Mouse (Mus musculus) heart, postnatal 0 days (tissue): ENCODE results near the gene Smok3c. TPM values are rescaled to one million over a fixed set of nuclear protein-coding genes. Genes with fewer than 3 reads are reported as not detected.
"Not testable (repeated sequence)": the region's sequence is repeated elsewhere in the genome, so short reads cannot be mapped to it uniquely, and the experiment has no call there.

Experiments used
- ATAC-seq: fragments of 200-750 bp; cut with Nextera tagmentation; 2 replicates; pipeline ENCODE4 v1.8.0; 2017; ENCODE audit warnings: low read depth, moderate number of reproducible peaks, moderate library complexity; ENCODE audit not compliant: insufficient read depth
- DNase-seq: peaks from one replicate; pipeline ENCODE4 v3.0.0-alpha.2; 2016; ENCODE audit warnings: low spot score
- H3K27ac ChIP-seq: fragments of 300-500 bp; sonication (generic); 2 replicates; pipeline ENCODE4 v1.5.1; 2014; ENCODE audit warnings: low read depth, mild to moderate bottlenecking
- H3K27me3 ChIP-seq: fragments of 300-500 bp; sonication (generic); 2 replicates; pipeline ENCODE4 v1.6.1; 2014; ENCODE audit warnings: low read length, mixed read lengths; ENCODE audit not compliant: control insufficient read depth, insufficient read depth
- H3K36me3 ChIP-seq: fragments of 300-500 bp; sonication (generic); replicated peaks from 2 replicates; pipeline ENCODE4 v1.6.1; 2014; ENCODE audit warnings: low read length, mixed read lengths; ENCODE audit not compliant: control insufficient read depth, insufficient read depth
- H3K4me1 ChIP-seq: fragments of 300-500 bp; sonication (generic); 2 replicates; pipeline ENCODE4 v1.6.1; 2014; ENCODE audit warnings: antibody characterized with exemption; ENCODE audit not compliant: control insufficient read depth, insufficient read depth
- H3K4me2 ChIP-seq: fragments of 300-500 bp; sonication (generic); 2 replicates; pipeline ENCODE4 v1.6.1; 2014; ENCODE audit warnings: low read depth, mild to moderate bottlenecking, low read length, moderate library complexity
- H3K4me3 ChIP-seq: fragments of 300-500 bp; sonication (generic); 2 replicates; pipeline ENCODE4 v1.5.1; 2014; ENCODE audit warnings: low read depth, low read length
- H3K9ac ChIP-seq: fragments of 300-500 bp; sonication (generic); replicated peaks from 2 replicates; pipeline ENCODE4 v1.6.1; 2014; ENCODE audit warnings: low read depth, low read length, mixed read lengths
- H3K9me3 ChIP-seq: fragments of 300-500 bp; sonication (generic); replicated peaks from 2 replicates; pipeline ENCODE4 v1.6.1; 2016; ENCODE audit warnings: low read length; ENCODE audit not compliant: control insufficient read depth
- CTCF ChIP-seq: IDR thresholded peaks from 2 replicates; pipeline ENCODE4 v1.5.1; 2016; ENCODE audit warnings: antibody characterized with exemption, control low read depth, low read depth
- EP300 ChIP-seq: IDR thresholded peaks from 2 replicates; pipeline ENCODE4 v1.6.1; 2016; ENCODE audit warnings: antibody characterized with exemption, low read depth
- WGBS: fragments of 180-500 bp; shearing (Covaris S2); extraction: QIAGEN DNeasy Blood & Tissue Kit; methylation state at CpG from one replicate; pipeline ENCODE4 v1.1.7; 2014; 5-methylcytosine and 5-hydroxymethylcytosine counted together
- polyA plus RNA-seq: library from polyadenylated mRNA; unstranded; fragments of >200 nt; fragmentation: Nextera tagmentation; extraction: Ambion mirVana; gene quantifications from 2 replicates; pipeline ENCODE4 v1.2.1, GENCODE M21; 2015
- total RNA-seq: library from RNA; depleted of rRNA; stranded (reverse); fragments of >200 nt; gene quantifications from 2 replicates; pipeline ENCODE4 v1.2.3, GENCODE M21; 2014; ENCODE audit warnings: low replicate concordance; rRNA removed

The Smok3c gene
- total and polyA plus RNA-seq, 2 experiments from 2014 or later, result not detected

DNA sequence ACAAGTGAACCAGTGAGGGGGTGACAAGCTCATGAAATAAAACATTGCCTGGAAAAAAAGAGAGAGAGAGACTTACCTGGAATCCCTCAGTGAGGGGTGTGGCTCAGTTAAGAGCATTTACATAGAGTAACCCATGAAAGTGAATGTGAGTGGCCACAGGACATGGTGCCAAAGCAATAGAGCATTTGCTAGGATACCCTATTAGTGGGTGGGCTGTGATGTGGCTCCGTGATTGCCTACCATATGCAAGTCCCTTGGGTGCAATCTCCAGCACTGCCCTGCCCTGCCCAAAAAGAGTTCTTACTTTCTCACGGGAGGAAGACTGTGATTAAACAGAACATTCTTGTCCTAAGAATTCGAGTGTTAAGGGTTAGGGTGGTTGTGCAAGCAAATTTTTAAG, 54.1 kb downstream of the Smok3c start:
- TF ChIP-seq CTCF, result no peak
- TF ChIP-seq EP300, result no peak
- no peaks in the 10 kb centered on the region for H3K4me1 ChIP-seq
- 57% methylated on average over 3 of the region's 3 CpGs for WGBS
- no peaks in the 10 kb centered on the region for H3K9me3 ChIP-seq
- H3K4me3 ChIP-seq, result no peak overlapping the region
- DNase-seq (no peak), ATAC-seq (no peak)
- H3K27ac ChIP-seq, result no peak overlapping the region
- peaks cover 24% of the 10 kb centered on the region for H3K36me3 ChIP-seq
- no peak overlapping the region for H3K9ac ChIP-seq
- no peak overlapping the region for H3K4me2 ChIP-seq
- no peaks in the 10 kb centered on the region for H3K27me3 ChIP-seq

DNA sequence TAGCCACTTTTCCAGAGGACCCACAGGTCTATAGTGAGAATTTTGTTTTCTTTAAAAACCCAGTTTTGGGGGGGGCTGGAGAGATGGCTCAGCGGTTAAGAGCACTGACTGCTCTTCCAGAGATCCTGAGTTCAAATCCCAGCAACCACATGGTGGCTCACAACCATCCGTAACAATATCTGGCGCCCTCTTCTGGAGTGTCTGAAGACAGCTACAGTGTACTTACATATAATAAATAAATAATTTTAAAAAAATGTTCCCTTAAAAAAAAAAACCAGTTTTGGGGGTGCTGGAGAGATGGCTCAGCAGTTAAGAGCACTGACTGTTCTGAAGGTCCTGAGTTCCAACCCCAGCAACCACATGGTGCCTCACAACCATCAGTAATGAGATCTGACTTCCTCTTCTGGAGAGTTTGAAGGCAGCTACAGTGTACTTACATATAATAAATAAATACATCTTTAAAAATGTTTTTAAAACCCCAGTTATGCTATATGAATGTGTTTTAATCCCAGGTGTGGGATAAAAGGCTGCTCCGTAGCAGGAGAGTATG, 56.9 kb downstream of the Smok3c start:
- H3K27me3 ChIP-seq, DNase-seq, H3K4me3 ChIP-seq, H3K27ac ChIP-seq, H3K36me3 ChIP-seq, ATAC-seq, H3K4me2 ChIP-seq, H3K4me1 ChIP-seq, H3K9me3 ChIP-seq, H3K9ac ChIP-seq: not testable (repeated sequence)
- WGBS, result 52% methylated on average over 4 of the region's 4 CpGs

Other genes with a start within 250 kb of the Smok3c start
- 3.7 and 78.0 TPM in 2 replicates for gene Pilra, start 216.9 kb upstream of the Smok3c start, total RNA-seq
- 2.0 TPM in 2 replicates for gene Pilra, start 216.9 kb upstream of the Smok3c start, polyA plus RNA-seq
- gene Pilrb1, start 195.1 kb upstream of the Smok3c start, total RNA-seq, result 0.66 TPM in 1 of 2 replicates, not detected in the other
- gene Pilrb1, start 195.1 kb upstream of the Smok3c start, polyA plus RNA-seq, result 0.45 and 0.75 TPM in 2 replicates
- 2.4 TPM in 1 of 2 replicates, not detected in the other for gene Pilrb2, start 181.4 kb upstream of the Smok3c start, total RNA-seq
- gene Pilrb2, start 181.4 kb upstream of the Smok3c start, polyA plus RNA-seq, result 1.2 and 1.6 TPM in 2 replicates
- not detected in 2 replicates for gene Cyp3a13, start 131.6 kb upstream of the Smok3c start, total RNA-seq
- gene Cyp3a13, start 131.6 kb upstream of the Smok3c start, polyA plus RNA-seq, result 0.10 and 0.11 TPM in 2 replicates
- gene Gjc3, start 90.1 kb upstream of the Smok3c start, total RNA-seq, result 0.92 TPM in 1 of 2 replicates, not detected in the other
- gene Gjc3, start 90.1 kb upstream of the Smok3c start, polyA plus RNA-seq, result 0.05 and 0.08 TPM in 2 replicates
- gene Azgp1, start 71.7 kb upstream of the Smok3c start, total RNA-seq, result 4.2 TPM in 1 of 2 replicates, not detected in the other
- 0.08 TPM in 1 of 2 replicates, not detected in the other for gene Azgp1, start 71.7 kb upstream of the Smok3c start, polyA plus RNA-seq
- gene Smok3a, start 31.9 kb upstream of the Smok3c start, total RNA-seq, result not detected in 2 replicates
- not detected in 2 replicates for gene Smok3a, start 31.9 kb upstream of the Smok3c start, polyA plus RNA-seq
- gene Smok3b, start 31.8 kb upstream of the Smok3c start, total RNA-seq, result not detected in 2 replicates
- not detected in 2 replicates for gene Smok3b, start 31.8 kb upstream of the Smok3c start, polyA plus RNA-seq
- gene Zkscan1, start 31.9 kb downstream of the Smok3c start, total RNA-seq, result 10.9 and 19.1 TPM in 2 replicates
- gene Zkscan1, start 31.9 kb downstream of the Smok3c start, polyA plus RNA-seq, result 5.4 and 6.5 TPM in 2 replicates
- gene Zscan21, start 63.7 kb downstream of the Smok3c start, total RNA-seq, result 7.7 and 14.0 TPM in 2 replicates
- 25.0 and 25.2 TPM in 2 replicates for gene Zscan21, start 63.7 kb downstream of the Smok3c start, polyA plus RNA-seq
- 15.3 and 24.8 TPM in 2 replicates for gene Zfp113, start 102.5 kb downstream of the Smok3c start, total RNA-seq
- gene Zfp113, start 102.5 kb downstream of the Smok3c start, polyA plus RNA-seq, result 8.3 and 9.3 TPM in 2 replicates
- 39.9 and 45.6 TPM in 2 replicates for gene Cops6, start 107.9 kb downstream of the Smok3c start, total RNA-seq
- gene Cops6, start 107.9 kb downstream of the Smok3c start, polyA plus RNA-seq, result 281 and 291 TPM in 2 replicates
- 13.9 and 24.1 TPM in 2 replicates for gene Ap4m1, start 118.8 kb downstream of the Smok3c start, total RNA-seq
- gene Ap4m1, start 118.8 kb downstream of the Smok3c start, polyA plus RNA-seq, result 6.1 and 6.5 TPM in 2 replicates
- 39.5 and 67.6 TPM in 2 replicates for gene Mcm7, start 119.2 kb downstream of the Smok3c start, total RNA-seq
- 33.3 and 39.9 TPM in 2 replicates for gene Mcm7, start 119.2 kb downstream of the Smok3c start, polyA plus RNA-seq
- 52.8 and 77.7 TPM in 2 replicates for gene Taf6, start 134.3 kb downstream of the Smok3c start, total RNA-seq
- gene Taf6, start 134.3 kb downstream of the Smok3c start, polyA plus RNA-seq, result 33.4 and 39.1 TPM in 2 replicates
- 3.6 and 4.7 TPM in 2 replicates for gene Cnpy4, start 134.3 kb downstream of the Smok3c start, total RNA-seq
- 8.7 and 11.4 TPM in 2 replicates for gene Cnpy4, start 134.3 kb downstream of the Smok3c start, polyA plus RNA-seq
- gene Mblac1, start 141.1 kb downstream of the Smok3c start, total RNA-seq, result 1.4 and 6.8 TPM in 2 replicates
- gene Mblac1, start 141.1 kb downstream of the Smok3c start, polyA plus RNA-seq, result 5.1 and 5.6 TPM in 2 replicates
- 0.76 TPM in 1 of 2 replicates, not detected in the other for gene Nxpe5, start 172.7 kb downstream of the Smok3c start, total RNA-seq
- gene Nxpe5, start 172.7 kb downstream of the Smok3c start, polyA plus RNA-seq, result 0.07 TPM in 1 of 2 replicates, not detected in the other
- gene Lamtor4, start 202.3 kb downstream of the Smok3c start, total RNA-seq, result 60.2 and 102 TPM in 2 replicates
- gene Lamtor4, start 202.3 kb downstream of the Smok3c start, polyA plus RNA-seq, result 101 and 104 TPM in 2 replicates
- gene BC037034, start 210.8 kb downstream of the Smok3c start, total RNA-seq, result 12.0 and 13.4 TPM in 2 replicates
- 0.96 and 1.1 TPM in 2 replicates for gene BC037034, start 210.8 kb downstream of the Smok3c start, polyA plus RNA-seq
- not detected in 2 replicates for gene Gal3st4, start 219.6 kb downstream of the Smok3c start, total RNA-seq
- 0.47 and 0.60 TPM in 2 replicates for gene Gal3st4, start 219.6 kb downstream of the Smok3c start, polyA plus RNA-seq
- not detected in 2 replicates for gene Gm43720, start 226.8 kb downstream of the Smok3c start, total RNA-seq
- 0.05 and 0.07 TPM in 2 replicates for gene Gm43720, start 226.8 kb downstream of the Smok3c start, polyA plus RNA-seq
- 1.1 and 6.0 TPM in 2 replicates for gene Gpc2, start 226.8 kb downstream of the Smok3c start, total RNA-seq
- gene Gpc2, start 226.8 kb downstream of the Smok3c start, polyA plus RNA-seq, result 1.9 TPM in 2 replicates
- gene Stag3, start 227.0 kb downstream of the Smok3c start, total RNA-seq, result 8.2 TPM in 1 of 2 replicates, not detected in the other
- 0.49 and 0.68 TPM in 2 replicates for gene Stag3, start 227.0 kb downstream of the Smok3c start, polyA plus RNA-seq